Mouse (Mus musculus) layer of hippocampus, adult 8-10 months (tissue): Measurements from ENCODE around the gene Uhrf1bp1l. TPM values are rescaled to one million over a fixed set of nuclear protein-coding genes. Genes with fewer than 3 reads are reported as not detected.
A peak's percentile ranks its signal among the peaks of the same experiment; 100 is the strongest.

Experiments
- DNase-seq, 2 experiments: peaks; one replicate each; pipeline ENCODE4 v3.0.0; 2022; ENCODE audit warnings: low spot score in 2 of 2
- total RNA-seq, 4 experiments: library from RNA; stranded (reverse); gene quantifications; 2 replicates each; pipeline ENCODE4 v1.2.4; 2022

Gene Uhrf1bp1l
- total RNA-seq, 4 experiments from 2014 or later: 72.3 to 83.6 (median 75.0) TPM

- DNase-seq: no peak
Measured at GRCm38 (mm10) chr10:89744341-89744740, 450 bp upstream of the Uhrf1bp1l start.

GRCm38 (mm10) chr10:89745666-89746020 lies 852 bp downstream of the Uhrf1bp1l start:
- DNase-seq: no peak

GRCm38 (mm10) chr10:89746581-89746980 lies 1.8 kb downstream of the Uhrf1bp1l start:
- DNase-seq: no peak

- DNase-seq: no peak
Measured at GRCm38 (mm10) chr10:89747221-89747905, 2.6 kb downstream of the Uhrf1bp1l start.

DNA sequence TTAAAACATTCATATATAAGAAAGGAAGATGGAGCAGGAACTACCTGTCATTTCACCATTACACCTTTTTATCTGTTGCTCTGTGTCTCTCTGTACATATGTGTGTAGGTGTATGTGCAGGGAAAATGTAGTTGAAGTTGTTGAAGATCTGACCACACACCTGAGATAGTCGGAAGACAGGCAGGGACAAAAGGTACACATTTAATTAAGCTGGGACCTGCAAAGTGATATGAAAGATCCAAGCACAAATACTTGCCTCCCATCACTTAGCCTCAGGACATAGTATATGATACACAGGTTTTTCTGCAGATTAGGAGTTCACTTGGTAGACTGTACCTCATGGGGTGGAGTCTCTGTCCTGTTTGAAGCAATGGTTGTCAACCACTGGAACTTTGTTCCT lies 3.1 kb downstream of the Uhrf1bp1l start:
- DNase-seq: no peak

- no peak for DNase-seq
Measured at GRCm38 (mm10) chr10:89748619-89749018, 3.8 kb downstream of the Uhrf1bp1l start.

- no peak for DNase-seq
Measured at GRCm38 (mm10) chr10:89751069-89751468, 6.3 kb downstream of the Uhrf1bp1l start.

DNA sequence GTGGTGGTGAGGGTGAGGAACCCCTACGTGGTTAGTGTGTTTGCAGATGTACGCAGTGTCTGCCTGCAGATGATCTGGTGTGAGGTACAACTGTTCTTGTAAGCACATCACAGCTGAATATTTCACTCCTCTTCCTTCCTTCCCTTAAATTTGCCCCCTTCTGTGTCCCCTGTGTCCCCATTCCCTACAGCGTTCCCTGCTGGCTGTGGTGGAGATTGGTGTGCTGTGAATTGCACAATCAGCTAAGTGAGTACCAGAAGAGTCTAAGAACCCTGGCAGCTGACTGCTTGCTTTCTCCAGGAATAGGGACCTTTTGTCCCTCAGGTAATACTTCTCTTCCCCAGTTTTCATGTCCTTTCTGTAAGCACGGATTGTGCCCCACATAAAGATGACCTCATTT lies 10.4 kb downstream of the Uhrf1bp1l start:
- no peak for DNase-seq

DNA sequence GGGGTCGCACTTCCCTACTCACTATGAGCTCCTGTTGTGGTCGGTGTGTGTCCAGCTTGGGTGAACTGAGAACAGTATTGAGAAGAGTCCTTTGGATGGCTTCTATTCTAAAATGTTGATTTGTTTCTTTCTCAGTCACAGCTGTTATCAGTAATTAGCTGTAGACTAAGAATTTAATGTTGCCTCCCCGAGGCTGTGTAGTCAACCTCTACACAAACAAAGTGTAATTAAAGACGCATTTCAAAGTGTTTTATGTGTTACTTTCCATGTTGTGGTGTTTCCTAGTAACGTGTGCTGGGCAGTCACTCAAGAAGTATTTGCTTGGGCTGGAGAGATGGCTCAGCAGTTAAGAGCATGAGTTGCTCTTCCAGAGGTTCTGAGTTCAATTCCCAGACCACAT lies 16.0 kb downstream of the Uhrf1bp1l start:
- no peak for DNase-seq

DNA sequence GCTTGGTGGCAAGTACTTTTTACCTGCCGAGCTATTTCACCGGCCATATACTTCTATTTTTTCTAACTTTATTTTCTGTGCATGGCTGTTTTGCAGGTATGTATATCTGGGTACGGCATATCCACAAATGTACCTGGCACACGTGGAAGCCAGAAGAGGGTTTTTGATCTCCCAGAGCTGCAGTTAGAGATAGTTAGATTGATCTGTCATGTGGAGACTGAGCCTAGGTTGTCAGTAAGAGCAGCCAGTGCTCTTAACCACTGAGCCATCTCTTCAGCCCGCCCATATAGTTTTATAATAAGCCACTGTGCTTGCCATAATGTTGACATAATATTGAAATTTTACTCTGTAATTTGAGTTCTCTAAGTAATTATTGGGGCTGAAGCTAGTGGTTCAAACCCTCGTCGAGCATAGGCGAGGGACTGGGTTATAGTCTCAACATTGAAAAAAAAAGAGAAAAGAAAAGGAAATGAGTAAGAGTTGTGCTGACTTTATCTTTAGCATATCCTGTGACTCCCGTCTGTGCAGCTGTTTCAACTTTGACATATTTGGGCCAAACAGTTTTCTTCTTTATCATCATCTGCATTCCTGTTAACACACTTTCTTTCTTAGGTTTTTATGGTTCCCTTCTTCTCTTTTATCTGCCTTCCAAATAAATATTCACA lies 19.8 kb downstream of the Uhrf1bp1l start:
- DNase-seq: no peak

GRCm38 (mm10) chr10:89765790-89766714 lies 21.3 kb downstream of the Uhrf1bp1l start:
- no peak for DNase-seq

GRCm38 (mm10) chr10:89768352-89769020 lies 23.7 kb downstream of the Uhrf1bp1l start:
- no peak for DNase-seq

GRCm38 (mm10) chr10:89769096-89769495 lies 24.3 kb downstream of the Uhrf1bp1l start:
- no peak for DNase-seq

DNA sequence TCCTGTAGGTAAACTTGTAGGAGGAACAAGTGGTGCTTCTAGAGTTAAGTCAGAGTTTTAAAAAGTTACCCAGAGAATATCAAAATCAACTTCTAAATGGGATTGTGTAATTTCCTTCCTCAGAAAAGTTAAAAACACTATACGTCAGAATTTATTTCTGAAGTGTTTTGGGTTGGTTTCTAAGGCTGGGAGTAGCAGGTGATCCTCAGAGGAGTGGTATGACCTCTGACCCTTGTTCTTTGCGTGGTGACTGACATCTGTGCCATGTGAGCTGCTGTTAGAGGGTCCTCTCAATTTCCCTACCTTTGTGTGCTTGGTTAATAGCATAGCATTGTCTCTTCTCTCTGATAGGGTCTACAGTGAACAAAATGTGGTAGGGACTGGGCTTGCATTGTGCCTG lies 27.1 kb downstream of the Uhrf1bp1l start:
- no peak for DNase-seq

- no peak for DNase-seq
Measured at GRCm38 (mm10) chr10:89776029-89776428, 31.2 kb downstream of the Uhrf1bp1l start.

GRCm38 (mm10) chr10:89791870-89792269 lies 47.1 kb downstream of the Uhrf1bp1l start:
- no peak for DNase-seq

- DNase-seq: no peak
Measured at GRCm38 (mm10) chr10:89794121-89794520, 49.3 kb downstream of the Uhrf1bp1l start.

DNA sequence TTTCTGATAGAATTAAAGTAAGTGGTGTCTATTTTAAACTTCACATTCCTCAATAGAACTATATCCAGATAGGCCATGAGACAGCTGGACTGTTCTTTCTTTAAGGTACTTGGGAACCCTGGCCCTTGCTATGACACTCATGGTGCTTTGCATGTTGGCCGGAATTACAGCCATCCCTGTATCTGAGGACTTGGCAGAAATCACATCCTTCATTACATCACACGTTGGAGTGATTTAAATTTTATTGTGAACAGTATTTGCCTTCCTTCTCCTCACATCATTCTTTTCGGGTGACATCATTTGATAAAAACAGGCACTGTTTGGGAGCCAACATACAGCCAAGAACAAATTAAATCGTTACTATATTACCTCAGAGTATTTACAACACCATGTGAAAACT lies 74.4 kb downstream of the Uhrf1bp1l start:
- DNase-seq: no peak

DNA sequence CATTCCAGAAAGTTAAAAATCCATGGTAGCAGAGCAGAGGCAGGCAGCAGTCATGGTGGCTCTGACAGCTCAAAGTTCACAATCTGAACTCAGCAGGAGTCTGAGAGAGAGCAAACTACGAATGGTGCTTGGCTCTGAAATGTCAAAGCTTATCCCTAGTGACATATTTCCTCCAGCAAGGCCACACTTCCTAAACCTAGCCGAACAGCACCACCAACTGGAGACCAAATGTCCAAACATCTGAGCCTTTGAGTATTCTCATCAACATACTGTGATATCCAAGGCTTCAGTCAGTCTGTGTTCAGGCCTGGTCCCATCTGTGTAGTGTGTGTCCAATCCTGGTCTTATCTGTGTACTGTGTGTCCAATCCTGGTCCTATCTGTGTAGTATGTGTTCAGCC lies 79.1 kb downstream of the Uhrf1bp1l start:
- DNase-seq: no peak

DNA sequence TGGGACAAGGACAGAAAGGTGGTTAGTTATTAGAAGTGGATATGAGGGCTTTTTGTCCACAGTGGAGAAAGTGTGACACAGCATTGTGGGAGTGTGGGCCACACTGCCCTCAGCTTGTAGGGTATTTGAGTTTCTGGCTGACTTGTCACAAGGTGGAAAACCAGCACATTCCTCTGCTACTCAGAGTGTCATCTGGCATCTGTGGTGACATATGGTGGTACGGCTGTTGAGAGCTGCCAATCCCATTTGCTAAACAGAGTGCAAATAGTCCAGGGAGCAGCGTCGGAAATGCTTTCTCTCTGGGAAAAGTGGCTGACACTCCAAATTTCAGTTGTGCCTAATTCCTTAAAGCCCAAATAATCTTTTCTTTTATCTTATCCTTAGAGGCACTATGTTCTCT lies 82.1 kb downstream of the Uhrf1bp1l start:
- DNase-seq: peak; percentile 32 to 65

DNA sequence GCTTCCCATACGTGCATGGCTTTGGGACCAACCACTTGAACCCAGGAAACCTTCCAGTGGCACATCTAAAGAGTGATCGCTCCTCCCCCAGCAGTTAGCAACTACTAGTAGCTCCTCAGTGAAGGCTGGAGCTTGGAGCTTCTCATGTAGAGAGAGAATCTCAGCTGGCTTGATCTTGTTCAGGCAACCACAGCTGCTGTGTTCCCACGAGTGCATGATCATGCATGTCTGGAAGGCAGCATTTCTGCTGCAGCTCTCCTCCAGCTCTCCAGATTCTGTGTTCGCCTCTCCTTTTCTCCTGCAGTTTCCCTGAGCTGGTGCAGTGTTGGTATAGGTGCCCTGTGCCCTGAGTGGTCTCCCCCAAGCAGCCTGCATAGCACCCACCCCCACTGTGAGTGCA lies 87.5 kb downstream of the Uhrf1bp1l start:
- DNase-seq: no peak

DNA sequence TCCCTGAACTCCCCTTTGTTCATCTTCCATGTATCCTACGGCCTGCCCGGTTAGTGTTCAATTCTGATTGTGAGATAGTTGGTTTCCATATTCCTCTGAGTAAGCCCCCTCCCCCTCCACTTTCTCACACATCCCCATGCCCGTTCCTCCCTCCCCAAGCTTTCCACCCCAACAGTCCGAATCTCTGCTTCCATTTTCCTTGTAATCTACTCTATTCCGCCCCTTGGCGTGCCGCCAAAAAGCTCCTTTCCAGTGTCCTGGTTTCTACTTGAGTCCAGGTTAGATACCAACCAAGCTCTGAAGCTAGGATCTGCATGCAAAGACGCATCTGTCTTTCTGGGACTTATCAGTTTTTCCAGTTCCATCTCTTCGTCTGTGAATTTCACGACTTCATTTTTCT lies 88.4 kb downstream of the Uhrf1bp1l start:
- DNase-seq: no peak
